Mouse (Mus musculus) forebrain, embryonic 10.5 days (tissue): Measurements from ENCODE around the gene Bcl11b. TPM values are rescaled to one million over a fixed set of nuclear protein-coding genes. Genes with fewer than 3 reads are reported as not detected.

Experiments
- DNase-seq: peaks from one replicate; pipeline ENCODE4 v3.0.0-alpha.2; 2017; ENCODE audit warnings: low spot score; ENCODE audit errors: extremely low spot score
- H3K27ac ChIP-seq: fragments of 300-500 bp; sonication (generic); 2 replicates; pipeline ENCODE4 v1.5.1; 2016; ENCODE audit warnings: mild to moderate bottlenecking
- H3K27me3 ChIP-seq: fragments of 300-500 bp; sonication (generic); 2 replicates; pipeline ENCODE4 v1.6.1; 2016; ENCODE audit warnings: mild to moderate bottlenecking; ENCODE audit not compliant: poor library complexity, severe bottlenecking
- H3K36me3 ChIP-seq: fragments of 300-500 bp; sonication (generic); replicated peaks from 2 replicates; pipeline ENCODE4 v1.6.1; 2016; ENCODE audit warnings: mild to moderate bottlenecking, moderate library complexity
- H3K4me1 ChIP-seq: fragments of 300-500 bp; sonication (generic); 2 replicates; pipeline ENCODE4 v1.6.1; 2016
- H3K4me3 ChIP-seq: fragments of 300-500 bp; sonication (generic); 2 replicates; pipeline ENCODE4 v1.5.1; 2016; ENCODE audit warnings: mild to moderate bottlenecking, moderate library complexity
- H3K9me3 ChIP-seq: fragments of 300-500 bp; sonication (generic); 2 replicates; pipeline ENCODE4 v1.6.1; 2016; ENCODE audit warnings: mild to moderate bottlenecking, moderate library complexity
- WGBS: fragments of 180-500 bp; shearing (Covaris S2); methylation state at CpG from one replicate; pipeline ENCODE4 v1.1.7; 2016; 5-methylcytosine and 5-hydroxymethylcytosine counted together
- polyA plus RNA-seq: library from polyadenylated mRNA; unstranded; fragments of >200 nt; fragmentation: Nextera tagmentation; extraction: Ambion mirVana; gene quantifications from 2 replicates; pipeline ENCODE4 v1.2.1, GENCODE M21; 2016

Bcl11b gene
- polyA plus RNA-seq, 1 experiment from 2014 or later: 5.5 TPM

DNA sequence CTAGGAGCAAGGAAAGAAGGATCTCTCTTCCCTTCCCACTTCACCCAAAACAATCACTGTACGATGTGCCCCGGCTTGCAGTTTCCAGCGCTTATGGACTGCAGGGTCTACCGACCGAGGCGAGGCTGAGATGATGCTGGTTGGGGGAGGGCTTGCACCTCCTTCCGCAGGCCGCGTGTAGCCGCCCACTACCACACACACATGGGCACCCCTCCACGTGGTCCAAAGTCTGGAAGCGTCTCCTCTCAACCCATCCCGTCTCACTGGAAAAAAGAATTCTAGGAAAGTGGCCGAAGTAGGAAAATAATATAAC lies 2.0 kb upstream of the Bcl11b start:
- no peaks in the 10 kb centered on the region for H3K36me3 ChIP-seq
- peak overlapping the region; percentile 98 for H3K27ac ChIP-seq
- peak overlapping the region; percentile 90 for H3K4me3 ChIP-seq
- H3K27me3 ChIP-seq: peaks cover 70% of the 10 kb centered on the region
- WGBS: 1% methylated on average over 14 of the region's 14 CpGs
- DNase-seq: no peak
- no peaks in the 10 kb centered on the region for H3K9me3 ChIP-seq
- H3K4me1 ChIP-seq: peaks cover 74% of the 10 kb centered on the region

DNA sequence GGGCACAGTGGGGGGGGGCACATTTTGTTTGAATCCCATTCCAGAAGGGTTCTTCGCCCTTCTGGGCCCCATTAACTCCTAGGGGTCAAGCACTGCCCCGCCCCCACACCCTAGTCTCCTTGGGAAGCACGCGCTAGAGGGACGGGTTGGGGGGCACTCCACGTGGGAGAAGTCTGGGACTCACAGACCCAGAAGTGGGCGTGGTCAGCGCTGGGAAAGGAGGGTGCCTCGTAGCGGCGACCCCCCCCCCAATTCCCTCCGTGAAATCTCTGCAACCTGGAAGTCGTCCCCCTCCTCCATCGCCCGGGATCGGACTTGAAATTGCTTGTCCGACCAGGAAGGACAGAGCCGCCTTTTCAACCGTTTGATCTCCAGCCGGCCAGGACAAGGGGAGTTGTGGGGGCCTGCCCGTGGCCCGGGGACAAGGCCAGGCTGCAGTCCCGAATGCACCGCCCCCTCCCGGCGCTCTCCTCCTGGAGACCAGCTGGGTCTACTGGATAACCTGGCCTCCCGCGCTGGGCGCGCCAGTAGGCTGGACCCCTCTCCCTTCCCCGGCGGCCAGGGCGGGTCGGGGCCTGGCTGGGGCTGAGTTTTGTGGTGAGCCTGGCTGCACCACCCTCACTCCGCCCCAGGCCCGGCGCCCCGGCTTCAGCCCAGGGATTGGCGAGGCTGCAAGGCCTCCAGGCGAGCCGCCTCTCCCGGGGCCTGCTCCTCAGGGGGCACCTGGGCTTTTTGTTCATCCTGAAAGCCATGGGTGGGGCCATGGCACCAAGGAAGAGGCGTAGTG lies 1.5 kb upstream of the Bcl11b start:
- WGBS: under 1% methylated on average over 43 of the region's 43 CpGs
- peak overlapping the region; percentile 98 for H3K27ac ChIP-seq

DNA sequence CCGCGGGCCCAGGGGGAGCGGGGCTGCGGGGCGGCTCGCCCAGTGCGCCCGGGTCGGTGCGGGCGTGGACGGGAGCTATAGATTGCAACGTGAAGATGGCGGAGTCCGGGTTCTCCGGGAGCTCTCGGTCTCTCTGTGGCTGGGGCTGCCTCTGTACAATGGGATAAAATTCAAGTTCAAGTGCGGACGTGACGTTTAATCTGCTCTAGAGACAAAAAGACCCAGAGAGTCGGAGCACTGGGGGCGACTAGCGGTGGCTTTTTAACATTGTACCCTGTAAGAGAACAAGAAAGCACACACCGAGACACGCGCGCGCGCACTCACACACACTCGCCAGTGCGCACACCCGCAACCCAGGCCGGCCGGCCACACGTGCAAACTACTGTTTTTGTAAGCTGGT lies 526 bp upstream of the Bcl11b start:
- Histone ChIP-seq H3K4me3 (peak overlapping the region; percentile 90), H3K4me1 (peaks cover 70% of the 10 kb centered on the region), H3K9me3 (no peaks in the 10 kb centered on the region), H3K27ac (peak overlapping the region; percentile 98), H3K36me3 (no peaks in the 10 kb centered on the region), H3K27me3 (peaks cover 77% of the 10 kb centered on the region)
- peak; percentile 88 for DNase-seq
- under 1% methylated on average over 35 of the region's 35 CpGs for whole genome bisulfite sequencing

More for the DNA sequence above, 1.5 kb upstream of the Bcl11b start:
- DNase-seq: peak; percentile 79
- H3K4me3 ChIP-seq: peak overlapping the region; percentile 90
- H3K9me3 ChIP-seq: no peaks in the 10 kb centered on the region
- no peaks in the 10 kb centered on the region for H3K36me3 ChIP-seq
- H3K27me3 ChIP-seq: peaks cover 70% of the 10 kb centered on the region
- peaks cover 74% of the 10 kb centered on the region for H3K4me1 ChIP-seq

GRCm38 (mm10) chr12:108002436-108003189 lies 789 bp downstream of the Bcl11b start:
- Histone ChIP-seq H3K4me3 (peak overlapping the region; percentile 90), H3K27ac (peak overlapping the region; percentile 98), H3K36me3 (no peaks in the 10 kb centered on the region), H3K27me3 (peaks cover 73% of the 10 kb centered on the region), H3K9me3 (no peaks in the 10 kb centered on the region), H3K4me1 (peaks cover 76% of the 10 kb centered on the region)
- peak; percentile 72 for DNase-seq
- WGBS: under 1% methylated on average over 76 of the region's 78 CpGs

DNA sequence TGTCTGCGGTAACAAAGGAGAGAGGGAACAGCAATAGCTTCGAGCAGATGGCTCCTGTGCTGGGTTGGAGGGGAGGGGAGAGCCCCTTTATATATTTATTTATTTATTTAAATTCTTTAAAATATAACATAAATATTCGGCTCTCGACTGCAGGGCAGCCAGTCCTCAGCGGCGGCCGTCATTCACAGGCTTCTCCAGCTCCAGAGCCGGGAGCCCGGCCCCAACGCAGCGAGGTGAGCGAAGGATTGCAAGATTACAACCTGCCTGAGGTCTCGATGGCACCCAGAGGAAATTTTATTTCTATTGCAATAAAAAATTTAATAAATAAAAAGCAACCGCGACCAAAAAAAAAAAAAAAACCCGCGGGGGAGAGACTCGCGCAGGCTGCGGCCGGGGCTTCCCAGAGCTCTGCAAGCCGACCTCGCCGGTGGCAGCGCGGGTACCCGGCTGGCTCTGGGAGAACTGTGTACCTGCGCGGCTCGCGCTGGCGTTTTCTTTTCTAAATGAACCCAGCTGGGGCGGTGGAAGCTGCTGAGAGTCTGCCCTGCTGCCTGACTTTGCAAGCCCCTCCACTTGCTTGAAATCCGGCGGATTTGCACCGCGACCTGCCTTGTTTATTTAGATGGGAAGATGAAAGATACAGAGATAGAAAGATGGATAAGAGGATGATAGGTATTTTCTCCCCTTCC lies 1.6 kb downstream of the Bcl11b start:
- Histone ChIP-seq H3K4me3 (peak overlapping the region; percentile 90), H3K27ac (peak overlapping the region; percentile 98), H3K4me1 (peaks cover 77% of the 10 kb centered on the region), H3K27me3 (peaks cover 73% of the 10 kb centered on the region), H3K9me3 (no peaks in the 10 kb centered on the region), H3K36me3 (no peaks in the 10 kb centered on the region)
- WGBS: 3% methylated on average over 37 of the region's 37 CpGs
- DNase-seq: peak; percentile 52

- H3K4me1 ChIP-seq: peaks cover 77% of the 10 kb centered on the region
- 27% methylated on average over 2 of the region's 2 CpGs for WGBS
- no peak for DNase-seq
Measured at GRCm38 (mm10) chr12:108000715-108001080, 2.7 kb downstream of the Bcl11b start.

DNA sequence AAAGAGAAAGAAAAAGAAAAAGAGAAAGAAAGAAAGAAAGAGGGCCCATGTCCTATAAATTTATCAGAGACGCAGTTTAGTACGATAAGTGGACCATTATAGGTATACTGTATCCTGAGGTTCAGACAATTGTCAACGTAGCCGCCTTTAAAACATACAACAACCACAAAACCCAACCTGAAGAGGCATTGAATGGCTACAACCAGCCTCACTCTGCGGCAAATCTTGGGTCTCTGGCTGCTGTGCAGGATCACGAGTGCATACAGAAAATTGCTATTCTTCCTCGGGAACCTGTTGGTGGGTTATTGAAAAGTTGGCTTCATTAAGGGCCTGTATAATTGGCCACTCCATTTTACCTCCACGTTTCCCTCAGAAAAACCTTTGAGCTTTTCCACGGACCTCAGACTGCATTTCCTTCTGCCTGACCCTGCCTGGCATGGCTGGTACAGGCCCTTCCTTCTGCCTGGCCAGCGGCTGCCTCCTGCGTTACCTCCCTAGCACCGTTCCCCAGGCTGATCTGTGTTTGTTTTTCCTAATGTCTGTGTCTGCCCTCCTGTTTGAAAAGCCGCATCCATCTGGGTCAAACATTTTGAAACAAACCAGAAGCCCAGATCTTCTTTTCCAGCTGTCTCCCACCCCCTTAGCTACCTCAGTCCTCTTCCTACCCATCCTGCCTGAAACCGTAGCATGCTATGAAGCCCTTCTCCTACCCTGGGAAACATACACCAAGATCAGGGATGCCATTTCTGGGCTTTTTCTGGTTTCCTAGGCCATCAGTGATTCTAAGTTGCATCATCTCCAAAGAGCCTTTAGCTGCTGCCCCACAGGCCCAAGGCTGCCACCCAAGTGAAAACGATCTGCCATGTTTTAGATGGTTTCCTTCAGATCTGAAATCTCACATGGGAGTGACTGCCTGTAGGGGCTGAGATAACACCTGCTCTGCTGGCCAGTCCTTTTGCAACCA lies 3.4 kb downstream of the Bcl11b start:
- 80% methylated on average over 15 of the region's 15 CpGs for WGBS
- H3K27ac ChIP-seq: peak overlapping the region; percentile 54; the same call in 1 of the 2 replicates
- H3K27me3 ChIP-seq: peaks cover 63% of the 10 kb centered on the region

More at GRCm38 (mm10) chr12:108000715-108001080, 2.7 kb downstream of the Bcl11b start:
- Histone ChIP-seq H3K36me3 (no peaks in the 10 kb centered on the region), H3K4me3 (peak overlapping the region; percentile 90), H3K27me3 (peaks cover 66% of the 10 kb centered on the region), H3K9me3 (no peaks in the 10 kb centered on the region), H3K27ac (peak overlapping the region; percentile 54; the same call in 1 of the 2 replicates)

GRCm38 (mm10) chr12:107998746-107999145 lies 4.7 kb downstream of the Bcl11b start:
- peak overlapping the region; percentile 27; the same call in 1 of the 2 replicates for H3K4me3 ChIP-seq
- H3K27ac ChIP-seq: no peak overlapping the region
- H3K4me1 ChIP-seq: peaks cover 79% of the 10 kb centered on the region
- H3K9me3 ChIP-seq: no peaks in the 10 kb centered on the region
- WGBS: 2% methylated on average over 20 of the region's 20 CpGs
- no peaks in the 10 kb centered on the region for H3K36me3 ChIP-seq
- DNase-seq: peak; percentile 85
- peaks cover 66% of the 10 kb centered on the region for H3K27me3 ChIP-seq

More for the DNA sequence above, 3.4 kb downstream of the Bcl11b start:
- DNase-seq: no peak
- Histone ChIP-seq H3K4me1 (peaks cover 77% of the 10 kb centered on the region), H3K4me3 (peak overlapping the region; percentile 90), H3K9me3 (no peaks in the 10 kb centered on the region), H3K36me3 (no peaks in the 10 kb centered on the region)

GRCm38 (mm10) chr12:107997901-107998300 lies 5.5 kb downstream of the Bcl11b start:
- Histone ChIP-seq H3K4me1 (peaks cover 85% of the 10 kb centered on the region), H3K36me3 (no peaks in the 10 kb centered on the region), H3K9me3 (no peaks in the 10 kb centered on the region), H3K27me3 (peaks cover 72% of the 10 kb centered on the region), H3K27ac (no peak overlapping the region), H3K4me3 (peak overlapping the region; percentile 27; the same call in 1 of the 2 replicates)
- DNase-seq: no peak
- 80% methylated on average over 11 of the region's 11 CpGs for WGBS

DNA sequence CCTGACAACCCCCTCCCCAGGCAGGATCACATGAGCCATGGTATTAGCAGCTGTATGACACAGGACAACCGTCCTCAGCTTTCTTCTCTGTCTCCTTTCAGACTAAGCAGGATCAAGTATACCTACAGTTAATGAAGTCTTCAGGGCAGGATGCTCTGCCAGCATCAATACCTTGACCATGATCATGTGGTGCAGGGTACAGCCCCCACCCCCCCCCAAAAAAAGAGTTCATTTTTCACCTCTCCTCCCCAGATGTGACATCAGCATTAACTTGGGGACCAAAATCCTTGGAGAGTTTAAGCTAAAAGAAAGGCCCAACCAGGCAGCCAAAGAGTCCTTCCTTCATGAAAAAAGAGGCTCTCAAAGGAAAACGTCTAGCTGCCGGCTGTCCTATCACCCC lies 6.2 kb downstream of the Bcl11b start:
- H3K27me3 ChIP-seq: peaks cover 76% of the 10 kb centered on the region
- H3K9me3 ChIP-seq: no peaks in the 10 kb centered on the region
- H3K36me3 ChIP-seq: no peaks in the 10 kb centered on the region
- H3K27ac ChIP-seq: no peak overlapping the region
- no peak overlapping the region for H3K4me3 ChIP-seq
- H3K4me1 ChIP-seq: peaks cover 86% of the 10 kb centered on the region
- 47% methylated on average over 3 of the region's 3 CpGs for WGBS
- DNase-seq: no peak

- WGBS: 66% methylated on average over 4 of the region's 4 CpGs
- peaks cover 74% of the 10 kb centered on the region for H3K27me3 ChIP-seq
- no peak for DNase-seq
- H3K4me3 ChIP-seq: no peak overlapping the region
- H3K9me3 ChIP-seq: no peaks in the 10 kb centered on the region
- H3K27ac ChIP-seq: no peak overlapping the region
- H3K4me1 ChIP-seq: peaks cover 86% of the 10 kb centered on the region
- H3K36me3 ChIP-seq: no peaks in the 10 kb centered on the region
Measured at GRCm38 (mm10) chr12:107996773-107997172, 6.6 kb downstream of the Bcl11b start.

GRCm38 (mm10) chr12:107996216-107996615 lies 7.2 kb downstream of the Bcl11b start:
- H3K9me3 ChIP-seq: no peaks in the 10 kb centered on the region
- H3K27me3 ChIP-seq: peaks cover 71% of the 10 kb centered on the region
- no peak overlapping the region for H3K27ac ChIP-seq
- no peaks in the 10 kb centered on the region for H3K36me3 ChIP-seq
- peaks cover 84% of the 10 kb centered on the region for H3K4me1 ChIP-seq
- no peak for DNase-seq
- no peak overlapping the region for H3K4me3 ChIP-seq
- 82% methylated on average over 6 of the region's 6 CpGs for WGBS
